Mouse (Mus musculus) G1E (cell line): ENCODE results near the gene Primpol.

Experiments
- CTCF ChIP-seq: IDR thresholded peaks from 2 replicates; pipeline ENCODE4 v1.5.1; 2012; ENCODE audit warnings: low read depth, low read length, inconsistent platforms, mixed read lengths
- GATA1 ChIP-seq: IDR thresholded peaks from 2 replicates; pipeline ENCODE4 v1.6.1; 2012; ENCODE audit warnings: borderline replicate concordance, low read length, inconsistent platforms, mixed read lengths
- GATA2 ChIP-seq: IDR thresholded peaks from 2 replicates; pipeline ENCODE4 v1.6.1; 2012; ENCODE audit warnings: low read depth, low read length, inconsistent platforms, borderline replicate concordance
- TAL1 ChIP-seq: conservative IDR thresholded peaks from 2 replicates; pipeline ENCODE4 v1.6.1; 2012; ENCODE audit warnings: low read depth, low read length, inconsistent platforms, mixed read lengths

DNA sequence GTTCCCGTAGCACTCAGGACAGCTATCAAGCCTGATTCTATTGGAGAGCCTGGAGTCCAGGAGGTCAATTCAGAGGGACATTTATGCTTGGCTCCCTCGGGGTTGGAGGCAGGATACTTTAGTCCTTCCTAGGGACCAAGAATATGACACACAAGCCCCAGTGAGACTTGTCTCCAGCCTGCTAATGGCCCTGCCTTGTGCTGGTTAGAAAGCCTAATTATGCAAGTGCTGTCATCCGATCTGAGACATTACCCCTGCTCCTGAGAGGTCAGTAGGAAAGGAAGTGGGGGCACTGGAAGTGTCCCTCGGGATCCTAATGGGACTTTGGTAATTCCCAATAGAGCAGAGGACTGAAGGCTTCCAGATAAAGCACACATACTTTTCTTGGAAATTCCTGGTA lies 86.5 kb downstream of the Primpol start:
- TF ChIP-seq CTCF (no peak), GATA1 (no peak), TAL1 (no peak), GATA2 (no peak)
